Mouse (Mus musculus) ZHBTc4 (cell line): ENCODE data around the gene Nfyb.

Experiments used
- DNase-seq: peaks from one replicate; pipeline ENCODE4 v3.0.0-alpha.2; 2011; ENCODE audit warnings: low read depth, low spot score

Gene Nfyb

GRCm38 (mm10) chr10:82779831-82780230, 15.9 kb upstream of the Nfyb start:
- no peak for DNase-seq

GRCm38 (mm10) chr10:82778791-82779549, 15.0 kb upstream of the Nfyb start:
- DNase-seq: peak; percentile 38

- DNase-seq: peak; percentile 78
Observed at GRCm38 (mm10) chr10:82777886-82778285, 13.9 kb upstream of the Nfyb start.

- no peak for DNase-seq
Observed at GRCm38 (mm10) chr10:82777075-82777474, 13.1 kb upstream of the Nfyb start.

- DNase-seq: no peak
Observed at GRCm38 (mm10) chr10:82774841-82775240, 10.9 kb upstream of the Nfyb start.

- no peak for DNase-seq
Observed at GRCm38 (mm10) chr10:82771595-82772170, 7.7 kb upstream of the Nfyb start.

- no peak for DNase-seq
Observed at GRCm38 (mm10) chr10:82770713-82771112, 6.8 kb upstream of the Nfyb start.

GRCm38 (mm10) chr10:82768901-82769300, 5.0 kb upstream of the Nfyb start:
- DNase-seq: peak; percentile 99

GRCm38 (mm10) chr10:82762756-82763681, 925 bp downstream of the Nfyb start:
- peak; percentile 61 for DNase-seq

- DNase-seq: no peak
Observed at GRCm38 (mm10) chr10:82761037-82761811, 2.7 kb downstream of the Nfyb start.

- DNase-seq: no peak
Observed at GRCm38 (mm10) chr10:82759706-82760105, 4.2 kb downstream of the Nfyb start.

GRCm38 (mm10) chr10:82758878-82759277, 5.1 kb downstream of the Nfyb start:
- DNase-seq: no peak

- DNase-seq: no peak
Observed at GRCm38 (mm10) chr10:82758368-82758767, 5.6 kb downstream of the Nfyb start.

- DNase-seq: peak; percentile 53
Observed at GRCm38 (mm10) chr10:82757341-82757740, 6.6 kb downstream of the Nfyb start.

- DNase-seq: peak; percentile 82
Observed at GRCm38 (mm10) chr10:82756466-82756865, 7.5 kb downstream of the Nfyb start.

- no peak for DNase-seq
Observed at GRCm38 (mm10) chr10:82755213-82755890, 8.6 kb downstream of the Nfyb start.

- DNase-seq: no peak
Observed at GRCm38 (mm10) chr10:82754642-82755041, 9.3 kb downstream of the Nfyb start.

GRCm38 (mm10) chr10:82752921-82753320, 11.0 kb downstream of the Nfyb start:
- DNase-seq: no peak

GRCm38 (mm10) chr10:82750778-82751177, 13.2 kb downstream of the Nfyb start:
- DNase-seq: peak; percentile 32

- peak; percentile 52 for DNase-seq
Observed at GRCm38 (mm10) chr10:82746988-82747850, 16.7 kb downstream of the Nfyb start.
